Mouse (Mus musculus) cerebral cortex, adult 2 months (tissue): Measurements from ENCODE around the gene Pfdn6.

Source experiments
- WGBS: fragments of 180-500 bp; shearing (Covaris S2); methylation state at CpG from one replicate; pipeline ENCODE4 v1.1.7; 2018; 5-methylcytosine and 5-hydroxymethylcytosine counted together

Gene Pfdn6

GRCm38 (mm10) chr17:33898193-33898592, 42.0 kb downstream of the Pfdn6 start:
- WGBS: 58% methylated on average over 4 of the region's 4 CpGs

GRCm38 (mm10) chr17:33897114-33897794, 42.9 kb downstream of the Pfdn6 start:
- WGBS: 44% methylated on average over 6 of the region's 6 CpGs

- WGBS: 86% methylated on average over 4 of the region's 4 CpGs
Observed at GRCm38 (mm10) chr17:33893011-33893410, 47.1 kb downstream of the Pfdn6 start.

- 47% methylated on average over 7 of the region's 7 CpGs for WGBS
Observed at GRCm38 (mm10) chr17:33892429-33892828, 47.7 kb downstream of the Pfdn6 start.

GRCm38 (mm10) chr17:33891892-33892291, 48.3 kb downstream of the Pfdn6 start:
- 68% methylated on average over 6 of the region's 6 CpGs for WGBS

GRCm38 (mm10) chr17:33891357-33891756, 48.8 kb downstream of the Pfdn6 start:
- WGBS: 51% methylated on average over 2 of the region's 2 CpGs

GRCm38 (mm10) chr17:33890533-33891059, 49.5 kb downstream of the Pfdn6 start, which contains the start of gene Kifc1:
Kifc1 (minus strand) TSS chr17:33890661.
- WGBS: under 1% methylated on average over 49 of the region's 49 CpGs

GRCm38 (mm10) chr17:33889941-33890532, 50.1 kb downstream of the Pfdn6 start:
- WGBS: under 1% methylated on average over 44 of the region's 44 CpGs
